Mouse (Mus musculus): ENCODE measurements around the gene Prkcg.

The Prkcg gene

DNA sequence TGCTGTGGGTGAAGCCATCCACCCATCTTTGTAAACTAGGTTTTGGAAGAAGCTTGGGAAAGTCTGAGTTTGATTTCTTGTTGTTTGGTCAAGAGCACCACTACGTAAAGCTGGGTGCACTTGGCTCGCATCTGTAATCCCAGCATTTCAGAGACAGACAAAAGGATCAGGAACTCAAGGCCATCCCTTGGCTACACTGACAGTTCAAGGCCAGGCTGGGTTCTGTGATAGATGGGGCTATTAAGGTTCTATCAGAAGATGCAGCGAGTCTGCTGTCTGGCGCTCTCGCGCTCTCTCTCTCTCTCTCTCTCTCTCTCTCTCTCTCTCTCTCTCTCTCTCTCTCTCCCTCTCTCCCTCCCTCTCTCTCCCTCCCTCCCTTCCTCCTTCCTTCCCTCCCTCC is 65.9 kb downstream of the Prkcg start:
- peak; percentile 60 to 69 for DNase-seq (ENCODE audit: inconsistent age in 2 of 2, low spot score in 1 of 2)

DNA sequence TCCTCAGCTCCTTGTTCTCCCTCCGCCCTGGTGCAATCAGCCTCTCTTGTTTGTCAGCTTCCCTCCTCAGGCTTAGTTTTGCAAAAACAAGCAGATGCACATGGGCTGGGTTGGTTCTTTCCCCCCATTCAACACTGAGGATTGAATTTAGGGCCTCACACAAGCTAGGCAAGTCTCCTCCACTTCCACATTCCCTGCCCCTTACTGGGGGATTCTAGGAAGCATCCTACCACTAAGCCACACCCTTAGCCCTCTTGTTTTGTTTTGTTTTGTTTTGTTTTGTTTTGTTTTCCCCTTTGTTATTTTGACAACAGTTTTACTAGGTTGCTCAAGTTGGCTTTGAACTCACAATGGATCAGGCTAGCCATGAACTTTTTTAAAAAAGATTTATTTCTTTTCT is 71.7 kb downstream of the Prkcg start:
- DNase-seq (ENCODE audit: inconsistent age in 2 of 2, low spot score in 1 of 2): no peak

DNA sequence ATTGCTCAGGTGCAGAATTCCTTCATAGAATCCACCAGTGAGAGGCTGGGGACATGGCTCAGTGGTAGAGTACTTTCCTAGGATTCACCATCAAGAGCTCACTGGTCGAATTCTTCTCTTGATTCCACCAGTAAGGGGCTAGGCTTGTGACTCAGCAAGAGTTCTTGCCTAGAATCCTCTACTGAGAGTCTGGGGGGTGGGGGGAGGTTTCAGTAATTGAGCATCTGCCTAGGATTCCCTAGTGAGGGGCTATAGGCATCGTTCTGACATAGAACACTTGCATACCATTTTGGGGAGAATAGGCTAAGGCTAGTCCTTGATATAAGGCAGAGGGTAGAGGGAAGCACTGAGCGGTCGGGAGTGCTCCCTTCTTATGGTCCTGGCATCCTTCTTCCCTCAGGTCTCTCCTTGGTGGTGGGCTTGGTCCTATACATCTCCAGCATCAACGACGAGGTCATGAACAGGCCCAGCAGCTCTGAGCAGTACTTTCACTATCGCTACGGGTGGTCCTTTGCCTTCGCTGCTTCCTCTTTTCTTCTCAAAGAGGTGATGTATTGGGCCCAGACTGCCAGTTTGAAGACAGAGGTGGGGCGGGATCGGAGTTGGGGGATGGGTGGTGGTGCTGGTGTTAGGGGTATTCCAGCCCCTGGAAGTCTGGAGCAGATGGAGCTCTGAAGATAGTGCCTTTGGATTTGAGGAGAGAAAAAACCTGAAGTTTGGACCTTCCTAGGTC is 76.7 kb downstream of the Prkcg start:
- DNase-seq (ENCODE audit: inconsistent age in 2 of 2, low spot score in 1 of 2): no peak

DNA sequence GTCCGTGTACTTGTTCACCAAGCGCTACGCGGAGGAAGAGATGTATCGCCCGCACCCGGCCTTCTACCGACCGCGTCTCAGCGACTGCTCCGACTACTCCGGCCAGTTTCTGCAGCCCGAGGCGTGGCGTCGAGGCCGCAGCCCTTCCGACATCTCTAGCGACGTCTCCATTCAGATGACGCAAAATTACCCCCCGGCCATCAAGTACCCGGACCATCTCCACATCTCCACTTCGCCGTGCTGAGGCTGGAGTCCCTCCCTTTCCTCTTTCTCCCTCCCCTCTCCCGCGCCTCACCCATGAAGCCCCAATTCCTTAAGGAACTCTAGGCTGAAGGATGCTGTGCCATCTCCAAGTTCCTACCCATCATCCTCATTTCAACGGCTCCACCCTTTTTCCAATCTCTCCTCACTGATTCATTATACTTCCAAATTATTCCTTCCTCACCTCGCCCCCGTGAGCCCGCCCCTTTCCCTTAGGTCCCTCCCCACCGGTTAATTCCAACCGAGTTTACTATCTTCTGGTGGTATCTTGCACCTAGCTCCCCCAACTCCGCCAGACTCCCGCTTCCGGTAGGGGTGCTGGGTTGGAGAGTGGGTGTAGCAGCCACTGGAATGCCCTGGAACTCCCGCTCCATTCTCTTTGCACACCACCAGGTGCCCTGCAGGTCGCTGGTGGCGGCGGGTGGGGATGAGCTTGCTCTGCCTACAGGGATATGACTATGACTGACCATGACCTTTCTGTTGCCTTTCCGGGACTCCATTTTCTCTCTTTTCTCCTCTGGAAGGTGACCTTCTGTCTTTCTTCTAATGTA is 77.9 kb downstream of the Prkcg start:
- DNase-seq (ENCODE audit: inconsistent age in 2 of 2, low spot score in 1 of 2): peak; percentile 50 to 69

DNA sequence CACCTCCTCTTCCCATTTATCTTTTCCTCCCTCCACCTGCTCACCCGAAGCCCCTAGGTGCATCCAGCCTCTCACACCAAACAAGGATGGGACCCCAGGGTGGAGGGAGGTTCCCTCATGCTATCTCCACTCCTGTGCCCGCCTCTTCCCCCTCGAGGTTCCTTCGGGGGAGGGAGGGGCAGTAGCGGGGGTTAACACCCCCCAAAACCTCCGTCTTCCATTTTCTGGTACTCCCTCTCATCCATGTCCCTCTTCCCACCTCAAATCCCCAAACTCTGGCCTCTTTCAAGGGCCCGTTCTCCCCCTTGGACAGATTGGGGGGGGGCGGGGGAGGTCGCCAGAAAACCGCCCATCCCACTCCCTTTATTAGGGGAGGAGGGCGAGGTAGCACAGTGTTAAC is 78.6 kb downstream of the Prkcg start:
- peak in 1 of 2 experiments; percentile 17 for DNase-seq (ENCODE audit: inconsistent age in 2 of 2, low spot score in 1 of 2)

DNA sequence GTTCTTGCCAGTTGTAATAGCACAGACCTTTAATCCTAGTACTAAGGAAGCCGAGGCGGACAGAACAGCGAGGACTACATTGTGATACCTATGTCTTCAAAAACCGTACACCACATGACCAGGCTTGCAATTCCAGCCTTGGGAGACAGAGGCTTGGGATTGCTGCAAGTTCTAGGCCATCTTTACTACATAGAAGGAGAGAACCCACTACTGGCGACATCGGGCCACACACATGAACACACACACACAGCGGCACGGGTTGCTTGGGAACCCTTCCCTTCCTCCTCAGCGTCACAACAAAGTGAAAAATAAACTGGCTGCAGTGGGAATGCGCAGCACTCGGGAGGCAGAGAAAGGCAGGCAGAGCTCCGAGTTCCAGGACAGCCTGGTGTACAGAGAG is 79.3 kb downstream of the Prkcg start:
- no peak for DNase-seq (ENCODE audit: inconsistent age in 2 of 2, low spot score in 1 of 2)

DNA sequence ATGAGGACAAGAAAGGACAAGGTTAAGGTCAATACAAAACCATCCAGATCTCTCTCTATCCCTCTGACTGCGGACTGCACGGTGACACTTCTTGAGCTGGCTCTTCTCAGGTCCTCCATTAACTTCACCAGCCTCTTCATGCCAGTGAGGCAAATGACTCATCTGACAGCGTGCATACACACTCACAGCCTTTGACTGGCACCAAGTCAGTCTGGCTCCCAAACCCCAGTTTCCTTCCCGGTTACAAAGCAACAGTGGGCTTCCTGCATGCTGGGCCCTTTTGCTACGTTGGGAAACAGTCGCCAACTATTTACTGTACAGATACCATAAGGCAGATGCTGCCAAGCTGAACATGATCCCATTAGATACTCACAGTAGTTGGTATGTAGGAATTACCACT is 80.2 kb downstream of the Prkcg start:
- DNase-seq (ENCODE audit: inconsistent age in 2 of 2, low spot score in 1 of 2): no peak

DNA sequence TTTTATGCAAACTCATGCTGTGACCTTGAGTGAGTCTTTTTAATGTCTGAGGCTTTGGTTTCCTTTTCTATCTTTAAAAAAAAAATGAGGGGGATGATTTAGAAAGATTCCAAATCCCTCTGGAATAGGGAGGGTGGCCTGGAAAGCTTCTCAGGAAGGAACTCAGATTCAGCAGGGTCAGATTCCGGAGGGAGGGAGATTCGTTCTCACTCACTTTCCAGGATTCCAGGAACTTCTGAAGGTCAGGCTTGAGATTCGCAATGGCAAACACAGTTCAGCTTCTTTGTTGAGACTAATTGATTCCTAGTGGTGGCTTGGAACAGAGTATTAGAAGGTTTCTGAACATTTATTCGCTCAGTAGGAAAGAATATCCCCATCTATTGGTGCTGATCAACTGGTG is 81.4 kb downstream of the Prkcg start:
- peak in 1 of 2 experiments; percentile 74 for DNase-seq (ENCODE audit: inconsistent age in 2 of 2, low spot score in 1 of 2)

DNA sequence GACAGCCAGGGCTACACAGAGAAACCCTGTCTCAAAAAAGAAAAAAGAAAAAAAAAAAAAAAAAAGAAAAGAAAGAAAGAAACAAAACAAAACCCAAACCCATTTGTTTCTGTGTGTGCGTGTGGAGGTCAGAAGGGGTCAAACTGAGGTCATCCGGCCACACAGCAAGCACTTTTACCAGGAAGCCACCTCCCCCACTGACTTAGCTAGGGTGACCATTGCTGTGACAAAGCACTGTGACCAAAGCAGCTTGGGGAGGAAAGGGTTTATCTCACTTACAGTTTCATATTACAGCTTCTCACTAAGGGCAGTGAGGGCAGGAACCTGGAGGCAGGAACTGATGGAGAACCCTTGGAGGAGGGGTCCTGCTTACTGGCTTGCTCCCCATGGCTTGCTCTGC is 83.4 kb downstream of the Prkcg start:
- DNase-seq (ENCODE audit: inconsistent age in 2 of 2, low spot score in 1 of 2): no peak

DNA sequence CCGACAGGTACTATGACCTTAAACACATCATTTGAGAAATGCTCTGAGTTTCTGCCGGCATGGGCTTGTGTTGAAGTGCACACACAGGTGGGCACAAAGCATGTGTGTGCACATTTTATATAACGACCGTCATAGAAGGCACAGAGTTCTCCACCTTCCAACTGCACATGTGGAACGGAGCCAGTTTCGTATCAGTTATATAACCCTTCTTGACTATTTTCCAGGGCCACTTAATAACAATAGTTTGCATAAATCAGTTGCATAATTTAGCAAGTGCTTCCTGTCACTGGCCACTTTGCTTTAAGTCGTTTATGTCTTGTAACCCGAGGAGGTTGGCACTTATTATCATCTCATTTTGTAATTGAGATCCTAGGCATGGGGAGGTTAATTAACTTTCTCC is 84.8 kb downstream of the Prkcg start:
- no peak for DNase-seq (ENCODE audit: inconsistent age in 2 of 2, low spot score in 1 of 2)

DNA sequence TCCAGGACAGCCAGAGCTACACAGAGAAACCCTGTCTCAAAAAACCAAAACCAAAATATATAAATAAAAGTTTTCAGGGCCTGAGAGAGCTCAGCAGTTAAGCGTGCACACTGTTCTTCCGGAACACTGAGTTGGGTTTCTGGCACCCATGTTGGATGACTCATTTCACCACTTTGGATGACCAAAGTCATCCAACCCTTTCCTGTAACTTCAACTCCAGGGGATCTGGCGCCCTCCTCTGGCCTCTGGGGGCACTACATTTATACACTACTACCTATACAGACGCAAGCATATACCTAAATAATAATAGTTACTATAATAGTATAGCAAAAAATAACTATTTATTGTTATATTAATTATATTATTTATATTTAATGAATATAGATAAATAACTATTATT is 87.9 kb downstream of the Prkcg start:
- DNase-seq (ENCODE audit: inconsistent age in 2 of 2, low spot score in 1 of 2): peak; percentile 85 to 94

Measured in adrenal gland, adult (tissue).